Mouse (Mus musculus): ENCODE results near the gene Gm3448. TPM values are rescaled to one million over a fixed set of nuclear protein-coding genes. Genes with fewer than 3 reads are reported as not detected.

Gm3448 gene
- polyA plus RNA-seq (2012; rRNA removed; ENCODE audit: low replicate concordance): 0.72 and 1.5 TPM in 2 replicates

GRCm38 (mm10) chr17:15041175-15041729 is at the start of gene Gm3448, which contains the start of the genes Ermard and Tcte3:
TSS of gene Gm3448 (minus strand) at chr17:15041537.
TSS of gene Ermard (plus strand) at chr17:15041208.
TSS of gene Tcte3 (minus strand) at chr17:15041488.

DNA sequence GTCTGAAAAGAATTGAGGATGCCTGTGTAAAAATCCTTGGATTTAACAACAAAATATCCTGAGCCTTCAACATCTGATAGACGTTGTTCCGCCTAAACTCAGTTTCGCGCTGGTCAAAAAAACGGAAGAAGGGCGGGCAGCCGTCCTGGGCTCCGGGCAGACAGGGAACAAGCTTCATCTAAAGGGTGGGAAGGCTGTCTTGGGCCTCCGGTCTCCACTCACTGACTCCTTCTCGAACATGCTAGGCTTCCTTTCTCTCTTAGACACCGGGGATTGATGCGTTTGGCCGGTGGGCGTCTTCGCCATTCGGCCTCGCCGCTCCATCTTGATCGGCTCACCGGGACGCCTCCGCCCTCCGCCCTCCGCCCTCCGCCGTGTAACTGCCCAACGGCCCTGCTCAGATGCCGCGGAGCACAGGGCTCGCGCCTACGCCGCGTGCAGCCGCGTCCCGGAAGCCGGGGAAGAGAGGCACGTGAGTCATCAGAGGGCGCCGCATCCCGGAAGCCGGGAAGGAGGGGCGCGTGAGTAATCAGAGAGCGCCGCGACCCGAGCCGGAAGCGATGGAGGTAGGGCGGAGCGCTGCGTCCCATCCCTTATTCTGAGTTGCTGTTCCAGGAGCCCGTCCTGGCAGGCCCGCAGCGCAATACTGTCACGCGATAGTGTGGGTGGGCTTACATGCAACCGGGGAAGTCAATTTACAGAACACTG is 31.5 kb downstream of the Gm3448 start, which contains the start of gene Gm3435:
Gm3435 (plus strand) TSS at position 471 of the 708 bp plus-strand sequence.

DNA sequence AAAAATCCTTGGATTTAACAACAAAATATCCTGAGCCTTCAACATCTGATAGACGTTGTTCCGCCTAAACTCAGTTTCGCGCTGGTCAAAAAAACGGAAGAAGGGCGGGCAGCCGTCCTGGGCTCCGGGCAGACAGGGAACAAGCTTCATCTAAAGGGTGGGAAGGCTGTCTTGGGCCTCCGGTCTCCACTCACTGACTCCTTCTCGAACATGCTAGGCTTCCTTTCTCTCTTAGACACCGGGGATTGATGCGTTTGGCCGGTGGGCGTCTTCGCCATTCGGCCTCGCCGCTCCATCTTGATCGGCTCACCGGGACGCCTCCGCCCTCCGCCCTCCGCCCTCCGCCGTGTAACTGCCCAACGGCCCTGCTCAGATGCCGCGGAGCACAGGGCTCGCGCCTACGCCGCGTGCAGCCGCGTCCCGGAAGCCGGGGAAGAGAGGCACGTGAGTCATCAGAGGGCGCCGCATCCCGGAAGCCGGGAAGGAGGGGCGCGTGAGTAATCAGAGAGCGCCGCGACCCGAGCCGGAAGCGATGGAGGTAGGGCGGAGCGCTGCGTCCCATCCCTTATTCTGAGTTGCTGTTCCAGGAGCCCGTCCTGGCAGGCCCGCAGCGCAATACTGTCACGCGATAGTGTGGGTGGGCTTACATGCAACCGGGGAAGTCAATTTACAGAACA is 62.8 kb downstream of the Gm3448 start, which contains the start of the genes 9030025P20Rik and Gm3417:
9030025P20Rik (plus strand) TSS at position 107 of the 677 bp plus-strand sequence.
Gm3417 (minus strand) TSS at position 429 of the 677 bp plus-strand sequence.

GRCm38 (mm10) chr17:14960951-14961556 is 80.3 kb downstream of the Gm3448 start, which contains the start of gene Phf10:
TSS of gene Phf10 (minus strand) at chr17:14961273.

Other genes with a start within 250 kb of the Gm3448 start
- 4.4 and 4.8 TPM in 2 replicates for gene Wdr27, start 98.4 kb downstream of the Gm3448 start, polyA plus RNA-seq (2012; rRNA removed; ENCODE audit: low replicate concordance)
- 20.5 and 22.0 TPM in 2 replicates for gene 1600012H06Rik, start 98.4 kb downstream of the Gm3448 start, polyA plus RNA-seq (2012; rRNA removed; ENCODE audit: low replicate concordance)
- 23.7 and 29.2 TPM in 2 replicates for gene Phf10, start 80.3 kb downstream of the Gm3448 start, polyA plus RNA-seq (2012; rRNA removed; ENCODE audit: low replicate concordance)
- gene 9030025P20Rik, start 63.1 kb downstream of the Gm3448 start, polyA plus RNA-seq (2012; rRNA removed; ENCODE audit: low replicate concordance): 11.5 and 14.5 TPM in 2 replicates
- not detected in 2 replicates for gene Gm3417, start 62.7 kb downstream of the Gm3448 start, polyA plus RNA-seq (2012; rRNA removed; ENCODE audit: low replicate concordance)
- gene Gm3435, start 31.4 kb downstream of the Gm3448 start, polyA plus RNA-seq (2012; rRNA removed; ENCODE audit: low replicate concordance): 1.1 and 4.6 TPM in 2 replicates
- gene Ermard, start 329 bp downstream of the Gm3448 start, polyA plus RNA-seq (2012; rRNA removed; ENCODE audit: low replicate concordance): 52.1 and 61.0 TPM in 2 replicates
- not detected in 2 replicates for gene Tcte3, start within 50 bp of the Gm3448 start, polyA plus RNA-seq (2012; rRNA removed; ENCODE audit: low replicate concordance)